Mouse (Mus musculus): Measurements from ENCODE around the gene F13a1. TPM values are rescaled to one million over a fixed set of nuclear protein-coding genes. Genes with fewer than 3 reads are reported as not detected.

The F13a1 gene
- polyA plus RNA-seq, 1 experiment from 2014 or later, result 20.9 TPM

DNA sequence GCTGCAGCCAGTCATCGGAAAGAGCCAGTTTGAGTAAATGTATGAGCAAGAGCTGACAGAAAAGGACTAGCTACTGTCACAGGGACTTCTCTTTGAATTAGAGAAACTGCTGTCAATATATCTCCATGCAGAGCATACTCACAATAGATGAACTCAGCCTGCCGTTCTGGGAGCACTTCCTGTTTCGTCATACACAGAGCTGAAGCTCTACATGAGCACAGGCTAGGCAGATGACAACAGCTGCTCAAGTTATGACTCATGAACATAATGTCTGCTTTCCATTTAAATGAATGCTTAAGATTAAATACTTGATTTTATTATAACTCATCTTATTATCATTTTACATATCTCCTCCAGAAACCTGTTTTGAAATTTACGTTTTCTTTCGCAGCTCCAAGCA lies 39.3 kb downstream of the F13a1 start:
- H3K27ac ChIP-seq (ENCODE audit: low read depth), result no peak overlapping the region
- H3K4me3 ChIP-seq (ENCODE audit: low read depth, low read length), result no peak overlapping the region
- ATAC-seq (ENCODE audit: insufficient read depth) (no peak), DNase-seq (peak; percentile 11)
- H3K9me3 ChIP-seq (ENCODE audit: low read depth, low read length), result no peaks in the 10 kb centered on the region
- no peaks in the 10 kb centered on the region for H3K4me1 ChIP-seq (ENCODE audit: insufficient read depth)
- H3K36me3 ChIP-seq (ENCODE audit: insufficient read depth), result no peaks in the 10 kb centered on the region
- no peak overlapping the region for H3K9ac ChIP-seq
- no peaks in the 10 kb centered on the region for H3K27me3 ChIP-seq (ENCODE audit: insufficient read depth, low read length)
- no peak for TF ChIP-seq CTCF (IDR thresholded peaks at IDR 0.05; ENCODE audit: low read depth)
- H3K4me2 ChIP-seq, result no peak overlapping the region
- 76% methylated on average over 5 of the region's 5 CpGs for WGBS

DNA sequence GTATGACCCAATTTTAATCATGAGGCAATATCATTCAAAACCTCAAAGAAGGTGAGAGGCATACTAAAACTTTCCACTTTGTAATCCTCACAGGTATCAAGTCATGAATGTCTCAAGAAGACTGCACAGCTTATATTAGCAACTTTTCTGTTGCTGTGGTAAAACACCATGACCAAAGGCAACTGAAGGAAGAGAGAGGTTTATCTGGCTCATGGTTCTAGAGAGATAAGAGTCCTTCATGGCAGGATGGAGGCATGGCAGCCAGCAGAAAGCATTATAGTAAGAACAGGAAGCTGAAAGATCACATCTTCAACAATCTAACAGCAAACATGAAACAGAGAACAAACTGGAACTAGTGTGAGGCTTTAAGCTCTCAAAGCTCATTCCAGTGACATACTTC lies 43.8 kb downstream of the F13a1 start:
- H3K36me3 ChIP-seq (ENCODE audit: insufficient read depth), result no peaks in the 10 kb centered on the region
- no peak for DNase-seq

DNA sequence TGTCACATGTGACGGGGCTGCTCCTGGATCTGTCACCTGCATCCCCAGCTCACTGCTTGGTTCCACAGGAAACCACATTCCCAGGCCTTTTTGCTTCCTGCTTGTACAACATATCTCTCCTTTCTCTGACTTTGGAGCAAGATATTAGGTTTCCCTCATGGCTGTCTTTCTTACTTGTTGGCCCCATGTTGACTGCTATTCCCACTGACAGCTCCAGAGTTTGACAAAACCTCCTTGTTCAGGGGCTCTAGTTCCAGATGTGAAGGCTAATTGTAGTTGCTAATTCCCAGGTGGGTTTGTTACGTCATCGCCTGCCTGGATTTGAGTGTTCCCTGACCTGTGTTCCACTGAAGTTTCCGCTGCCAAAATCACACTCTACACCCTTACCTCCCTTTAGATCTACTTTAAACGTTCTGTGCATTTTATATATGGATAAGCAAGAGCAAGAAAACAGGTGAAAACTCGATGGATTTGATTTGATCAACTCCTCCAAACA lies 50.8 kb downstream of the F13a1 start:
- H3K27ac ChIP-seq (ENCODE audit: low read depth), result no peak overlapping the region
- no peak for ATAC-seq (ENCODE audit: insufficient read depth)
- no peaks in the 10 kb centered on the region for H3K9me3 ChIP-seq (ENCODE audit: low read depth, low read length)
- no peak for DNase-seq
- H3K36me3 ChIP-seq (ENCODE audit: insufficient read depth), result no peaks in the 10 kb centered on the region
- no peak overlapping the region for H3K9ac ChIP-seq
- no peak overlapping the region for H3K4me3 ChIP-seq (ENCODE audit: low read depth, low read length)
- H3K27me3 ChIP-seq (ENCODE audit: insufficient read depth, low read length), result no peaks in the 10 kb centered on the region
- no peak for TF ChIP-seq CTCF (IDR thresholded peaks at IDR 0.05; ENCODE audit: low read depth)
- WGBS, result 76% methylated on average over 6 of the region's 6 CpGs
- H3K4me1 ChIP-seq (ENCODE audit: insufficient read depth), result no peaks in the 10 kb centered on the region
- no peak overlapping the region for H3K4me2 ChIP-seq

More for the DNA sequence above, 43.8 kb downstream of the F13a1 start:
- Histone ChIP-seq H3K4me3 (ENCODE audit: low read depth, low read length) (no peak overlapping the region), H3K9ac (no peak overlapping the region), H3K27me3 (ENCODE audit: insufficient read depth, low read length) (no peaks in the 10 kb centered on the region), H3K4me1 (ENCODE audit: insufficient read depth) (no peaks in the 10 kb centered on the region), H3K27ac (ENCODE audit: low read depth) (no peak overlapping the region), H3K4me2 (no peak overlapping the region), H3K9me3 (ENCODE audit: low read depth, low read length) (no peaks in the 10 kb centered on the region)
- TF ChIP-seq CTCF (IDR thresholded peaks at IDR 0.05; ENCODE audit: low read depth), result no peak
- ATAC-seq (ENCODE audit: insufficient read depth), result no peak

DNA sequence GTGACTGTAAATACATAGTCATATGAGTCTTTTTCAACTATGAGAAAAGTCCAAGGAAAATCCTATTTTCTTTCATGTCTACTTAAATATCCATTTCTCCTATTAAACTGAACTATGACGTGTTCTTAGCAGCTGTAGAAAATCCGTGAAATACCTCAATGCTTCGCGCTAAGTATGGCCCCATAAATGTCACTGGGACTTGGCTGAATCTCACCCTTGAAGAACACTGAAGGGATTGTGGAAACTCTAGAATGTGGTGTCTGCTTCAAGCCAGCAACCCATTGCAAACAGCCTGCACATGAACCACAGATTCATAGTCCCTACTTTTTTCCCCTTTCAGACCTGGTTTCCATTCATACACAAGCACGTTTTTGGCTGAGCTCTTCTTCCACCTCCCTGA lies 56.5 kb downstream of the F13a1 start:
- 76% methylated on average over 5 of the region's 5 CpGs for WGBS
- ATAC-seq (ENCODE audit: insufficient read depth), result no peak
- H3K4me1 ChIP-seq (ENCODE audit: insufficient read depth), result no peaks in the 10 kb centered on the region

DNA sequence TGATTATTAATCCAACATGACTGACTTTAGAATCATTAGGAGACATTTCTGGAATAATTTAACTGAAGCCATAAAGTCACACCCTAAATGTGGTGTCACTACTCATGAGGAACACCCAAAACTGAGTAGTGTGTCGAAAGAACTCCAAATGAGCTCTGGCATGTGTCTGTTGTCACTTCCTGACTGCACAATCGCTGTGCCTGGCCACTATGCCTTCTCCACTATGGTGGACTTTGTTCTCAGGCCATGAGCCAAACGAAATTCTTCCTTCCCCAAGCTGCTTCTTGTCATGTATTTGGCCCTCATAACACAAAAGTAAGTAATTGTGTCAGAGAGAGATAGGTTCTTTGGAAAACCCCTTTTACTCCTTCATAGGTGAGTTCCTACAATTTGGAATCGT lies 61.7 kb downstream of the F13a1 start:
- Histone ChIP-seq H3K27ac (ENCODE audit: low read depth) (no peak overlapping the region), H3K9me3 (ENCODE audit: low read depth, low read length) (no peaks in the 10 kb centered on the region), H3K4me3 (ENCODE audit: low read depth, low read length) (no peak overlapping the region), H3K27me3 (ENCODE audit: insufficient read depth, low read length) (no peaks in the 10 kb centered on the region), H3K4me2 (no peak overlapping the region), H3K4me1 (ENCODE audit: insufficient read depth) (no peaks in the 10 kb centered on the region), H3K36me3 (ENCODE audit: insufficient read depth) (no peaks in the 10 kb centered on the region), H3K9ac (no peak overlapping the region)
- ATAC-seq (ENCODE audit: insufficient read depth) (no peak), DNase-seq (no peak)
- WGBS, result 57% methylated on average over 4 of the region's 4 CpGs
- TF ChIP-seq CTCF (IDR thresholded peaks at IDR 0.05; ENCODE audit: low read depth), result no peak

More for the DNA sequence above, 56.5 kb downstream of the F13a1 start:
- no peaks in the 10 kb centered on the region for H3K27me3 ChIP-seq (ENCODE audit: insufficient read depth, low read length)
- no peak overlapping the region for H3K27ac ChIP-seq (ENCODE audit: low read depth)
- no peak overlapping the region for H3K4me2 ChIP-seq
- DNase-seq, result no peak
- no peak overlapping the region for H3K9ac ChIP-seq
- TF ChIP-seq CTCF (IDR thresholded peaks at IDR 0.05; ENCODE audit: low read depth), result no peak
- H3K36me3 ChIP-seq (ENCODE audit: insufficient read depth), result no peaks in the 10 kb centered on the region
- no peak overlapping the region for H3K4me3 ChIP-seq (ENCODE audit: low read depth, low read length)
- no peaks in the 10 kb centered on the region for H3K9me3 ChIP-seq (ENCODE audit: low read depth, low read length)

DNA sequence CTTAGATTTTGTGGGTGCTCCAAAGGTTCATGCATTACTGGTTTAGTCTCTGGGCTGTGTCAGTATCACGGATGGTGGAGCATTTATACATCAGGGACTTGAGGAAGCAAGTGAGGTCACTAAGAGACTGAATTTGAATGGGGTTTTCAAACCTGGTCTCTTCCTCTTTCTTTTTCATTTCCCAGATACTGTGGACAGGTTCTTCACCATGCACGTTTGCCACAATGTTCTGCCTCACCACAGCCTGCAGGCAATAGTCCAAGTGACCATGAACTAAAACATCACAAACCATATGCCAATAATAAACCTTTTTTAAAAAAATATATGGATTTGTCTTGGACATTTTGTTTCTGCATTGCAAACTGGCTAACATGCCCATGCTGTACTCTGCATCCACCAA lies 77.0 kb downstream of the F13a1 start:
- Histone ChIP-seq H3K9me3 (ENCODE audit: low read depth, low read length) (no peaks in the 10 kb centered on the region), H3K27me3 (ENCODE audit: insufficient read depth, low read length) (no peaks in the 10 kb centered on the region), H3K4me3 (ENCODE audit: low read depth, low read length) (no peak overlapping the region), H3K4me2 (no peak overlapping the region), H3K9ac (no peak overlapping the region), H3K4me1 (ENCODE audit: insufficient read depth) (no peaks in the 10 kb centered on the region), H3K36me3 (ENCODE audit: insufficient read depth) (no peaks in the 10 kb centered on the region), H3K27ac (ENCODE audit: low read depth) (no peak overlapping the region)
- 70% methylated on average over 2 of the region's 2 CpGs for WGBS
- ATAC-seq (ENCODE audit: insufficient read depth), result no peak
- no peak for DNase-seq
- no peak for TF ChIP-seq CTCF (IDR thresholded peaks at IDR 0.05; ENCODE audit: low read depth)

DNA sequence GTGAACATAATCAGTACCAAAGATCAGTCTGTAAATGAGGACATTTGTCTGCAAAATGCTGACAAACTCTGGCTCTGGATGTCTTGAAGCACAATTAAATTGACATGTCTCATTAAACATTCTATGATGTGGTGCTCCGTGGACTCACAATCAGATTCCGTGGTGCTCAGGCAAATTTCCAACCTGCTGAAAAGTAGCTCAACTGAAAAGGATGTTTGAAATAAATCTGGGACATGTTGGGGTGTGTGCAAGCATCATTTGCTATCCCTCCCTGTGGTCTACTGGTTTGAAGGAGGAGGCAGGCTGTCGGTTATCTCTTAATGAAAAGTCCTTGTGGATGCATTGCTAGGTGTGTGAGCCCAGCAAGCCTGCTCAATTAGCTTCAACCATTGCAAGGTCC lies 77.8 kb downstream of the F13a1 start:
- H3K9ac ChIP-seq, result no peak overlapping the region
- ATAC-seq (ENCODE audit: insufficient read depth), result no peak
- no peaks in the 10 kb centered on the region for H3K9me3 ChIP-seq (ENCODE audit: low read depth, low read length)
- no peaks in the 10 kb centered on the region for H3K36me3 ChIP-seq (ENCODE audit: insufficient read depth)
- WGBS, result 74% methylated on average over 3 of the region's 3 CpGs
- DNase-seq, result no peak
- no peaks in the 10 kb centered on the region for H3K4me1 ChIP-seq (ENCODE audit: insufficient read depth)
- no peaks in the 10 kb centered on the region for H3K27me3 ChIP-seq (ENCODE audit: insufficient read depth, low read length)
- no peak for TF ChIP-seq CTCF (IDR thresholded peaks at IDR 0.05; ENCODE audit: low read depth)
- no peak overlapping the region for H3K4me2 ChIP-seq
- no peak overlapping the region for H3K27ac ChIP-seq (ENCODE audit: low read depth)
- H3K4me3 ChIP-seq (ENCODE audit: low read depth, low read length), result no peak overlapping the region

DNA sequence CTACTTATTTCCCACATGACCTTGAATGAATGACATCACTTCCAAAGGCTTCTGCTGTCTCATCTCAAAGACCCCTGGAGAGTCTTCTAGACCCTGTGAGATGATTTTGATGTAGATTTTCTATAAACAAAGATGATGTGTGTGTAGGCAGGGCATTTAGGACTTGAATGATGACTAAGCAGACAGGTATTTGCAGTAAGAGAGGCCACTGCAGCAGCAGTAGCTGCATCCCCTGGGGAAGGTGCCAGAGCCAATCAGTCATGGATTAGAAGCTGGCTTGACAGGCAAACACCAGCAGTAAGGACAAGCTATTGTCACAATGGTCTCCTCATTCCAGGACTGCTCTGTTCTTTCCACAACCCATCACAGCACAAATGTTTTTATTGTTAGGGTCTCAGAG lies 87.1 kb downstream of the F13a1 start:
- ATAC-seq (ENCODE audit: insufficient read depth) (no peak), DNase-seq (no peak)
- H3K4me1 ChIP-seq (ENCODE audit: insufficient read depth), result no peaks in the 10 kb centered on the region
- H3K27ac ChIP-seq (ENCODE audit: low read depth), result no peak overlapping the region
- H3K27me3 ChIP-seq (ENCODE audit: insufficient read depth, low read length), result no peaks in the 10 kb centered on the region
- no peak overlapping the region for H3K9ac ChIP-seq
- no peaks in the 10 kb centered on the region for H3K36me3 ChIP-seq (ENCODE audit: insufficient read depth)
- no peak for TF ChIP-seq CTCF (IDR thresholded peaks at IDR 0.05; ENCODE audit: low read depth)
- no peak overlapping the region for H3K4me3 ChIP-seq (ENCODE audit: low read depth, low read length)
- H3K9me3 ChIP-seq (ENCODE audit: low read depth, low read length), result no peaks in the 10 kb centered on the region
- no peak overlapping the region for H3K4me2 ChIP-seq
